Mouse (Mus musculus) liver, embryonic 14 days (tissue): ENCODE results near the gene Tifab. TPM values are rescaled to one million over a fixed set of nuclear protein-coding genes. Genes with fewer than 3 reads are reported as not detected.

Experiments used
- polyA plus RNA-seq: library from polyadenylated mRNA; depleted of rRNA; stranded (reverse); fragments of >200 nt; gene quantifications from 2 replicates; pipeline ENCODE4 v1.2.3, GENCODE M21; 2012; rRNA removed

Gene Tifab
- polyA plus RNA-seq = 2.7 and 4.0 TPM in 2 replicates

GRCm38 (mm10) chr13:56178416-56179035 is at the start of gene Tifab:
TSS of gene Tifab (minus strand) at chr13:56178885.

GRCm38 (mm10) chr13:56136200-56136599 is 42.5 kb downstream of the Tifab start, which contains the start of gene H2afy:
TSS of gene H2afy (minus strand) at chr13:56136361.

Other genes starting within 250 kb of the Tifab start
- 61.3 and 69.4 TPM in 2 replicates for gene H2afy, start 42.5 kb downstream of the Tifab start, polyA plus RNA-seq
- gene Neurog1, start 73.3 kb upstream of the Tifab start, polyA plus RNA-seq = not detected in 2 replicates
- 0.03 and 0.16 TPM in 2 replicates for gene Cxcl14, start 117.7 kb upstream of the Tifab start, polyA plus RNA-seq
- not detected in 2 replicates for gene Gm3045, start 247.7 kb upstream of the Tifab start, polyA plus RNA-seq